Comparison of ENCODE assay signal across 16 mouse cellular contexts in genomic region chr5:115545636-115546035, GRCm38 (mm10). TPM values are rescaled to one million over a fixed set of nuclear protein-coding genes. Genes with fewer than 3 reads are reported as not detected.
DNase-seq lines count a peak whose midpoint lies in the region; ATAC-seq and TF ChIP-seq lines count a peak whose summit lies in the region.
"Had no signal": no experiment of that assay in that cellular context is flagged by ENCODE, and none has a peak within 500 bp of the region (broad histone marks: within the 10 kb centered on the region; RNA-seq: fewer than 3 reads in every experiment).

No protein-coding gene starts in this region.

- H3K27me3 ChIP-seq in heart, embryonic 10.5 days (ENCODE audit: insufficient read depth, poor library complexity, severe bottlenecking): no peaks in the 10 kb centered on the region
- H3K27me3 ChIP-seq in midbrain, embryonic 10.5 days (ENCODE audit: low read depth, poor library complexity, severe bottlenecking): no peaks in the 10 kb centered on the region
- no peaks in the 10 kb centered on the region for H3K27me3 ChIP-seq in midbrain, embryonic 14.5 days (ENCODE audit: control insufficient read depth, insufficient read depth, low read length)
- no peaks in the 10 kb centered on the region for H3K27me3 ChIP-seq in lung, embryonic 14.5 days (ENCODE audit: insufficient read depth, low read length)
- H3K27me3 ChIP-seq in myocyte (ENCODE audit: control insufficient read depth, insufficient read depth, insufficient read length): no peaks in the 10 kb centered on the region

- H3K36me3 ChIP-seq in heart, embryonic 10.5 days: peaks cover 60% of the 10 kb centered on the region
- peaks cover 51% of the 10 kb centered on the region for H3K36me3 ChIP-seq in midbrain, embryonic 10.5 days
- peaks cover 31% of the 10 kb centered on the region for H3K36me3 ChIP-seq in midbrain, embryonic 14.5 days (ENCODE audit: control insufficient read depth, insufficient read depth, low read length)
- peaks cover 61% of the 10 kb centered on the region for H3K36me3 ChIP-seq in lung, embryonic 14.5 days (ENCODE audit: insufficient read depth)
- peaks cover 9% of the 10 kb centered on the region for H3K36me3 ChIP-seq in myocyte (ENCODE audit: control insufficient read depth, insufficient read depth)

- no peaks in the 10 kb centered on the region for H3K9me3 ChIP-seq in heart, embryonic 10.5 days
- no peaks in the 10 kb centered on the region for H3K9me3 ChIP-seq in midbrain, embryonic 10.5 days (replicated peaks)
- no peaks in the 10 kb centered on the region for H3K9me3 ChIP-seq in midbrain, embryonic 14.5 days (ENCODE audit: control insufficient read depth, low read length)
- no peaks in the 10 kb centered on the region for H3K9me3 ChIP-seq in lung, embryonic 14.5 days (ENCODE audit: low read depth, low read length)

- H3K27ac ChIP-seq in heart, embryonic 10.5 days: 0 out of 2 replicates have a peak overlapping the region, but pooled peaks have one; percentile 2
- H3K27ac ChIP-seq in midbrain, embryonic 10.5 days (replicated peaks): 0 out of 2 replicates have a peak overlapping the region, but pooled peaks have one; percentile 72
- no peak overlapping the region for H3K27ac ChIP-seq in midbrain, embryonic 14.5 days (replicated peaks; ENCODE audit: low read depth, low read length)
- peak overlapping the region; percentile 90 for H3K27ac ChIP-seq in lung, embryonic 14.5 days (ENCODE audit: low read depth)
- H3K27ac ChIP-seq: heart, adult 2 months; hindbrain, postnatal 0 days had no signal

- no peak overlapping the region for H3K9ac ChIP-seq in midbrain, embryonic 14.5 days (replicated peaks; ENCODE audit: low read length)
- no peak overlapping the region for H3K9ac ChIP-seq in lung, embryonic 14.5 days

- no peak for TF ChIP-seq CTCF in lung, embryonic 14.5 days (IDR thresholded peaks at IDR 0.05; ENCODE audit: low read depth)

- ATAC-seq in midbrain, embryonic 14.5 days (ENCODE audit: low FRiP score, low TSS enrichment): no peak
- peak; percentile 60 for ATAC-seq in lung, embryonic 14.5 days (ENCODE audit: insufficient read depth)
- ATAC-seq: forebrain, embryonic 14.5 days; hindbrain, postnatal 0 days had no signal

- no peak for TF ChIP-seq POLR2A in myocyte (IDR thresholded peaks at IDR 0.05; ENCODE audit: insufficient read length, low read depth)

- peaks cover 22% of the 10 kb centered on the region for H3K79me2 ChIP-seq in myocyte (ENCODE audit: control insufficient read depth, insufficient read depth)

- no peak overlapping the region for H3K4me3 ChIP-seq in heart, embryonic 10.5 days
- H3K4me3 ChIP-seq in midbrain, embryonic 10.5 days: no peak overlapping the region
- no peak overlapping the region for H3K4me3 ChIP-seq in midbrain, embryonic 14.5 days (replicated peaks; ENCODE audit: low read depth, low read length)
- H3K4me3 ChIP-seq in lung, embryonic 14.5 days (ENCODE audit: low read depth, low read length): no peak overlapping the region
- no peak overlapping the region for H3K4me3 ChIP-seq in myocyte
- H3K4me3 ChIP-seq: heart, adult 2 months had no signal

- WGBS in heart, embryonic 10.5 days: 93% methylated on average over 14 of the region's 14 CpGs
- WGBS in midbrain, embryonic 10.5 days: 88% methylated on average over 14 of the region's 14 CpGs
- 89% methylated on average over 14 of the region's 14 CpGs for WGBS in midbrain, embryonic 14.5 days
- WGBS in lung, embryonic 14.5 days: 69% methylated on average over 14 of the region's 14 CpGs

- H3K4me1 ChIP-seq in heart, embryonic 10.5 days: peaks cover 78% of the 10 kb centered on the region
- peaks cover 59% of the 10 kb centered on the region for H3K4me1 ChIP-seq in midbrain, embryonic 10.5 days
- peaks cover 4% of the 10 kb centered on the region; the same call in 1 of the 2 replicates for H3K4me1 ChIP-seq in midbrain, embryonic 14.5 days (ENCODE audit: control insufficient read depth, insufficient read depth, low read length)
- peaks cover 26% of the 10 kb centered on the region for H3K4me1 ChIP-seq in lung, embryonic 14.5 days (ENCODE audit: insufficient read depth)

- no peak for DNase-seq in heart, embryonic 10.5 days (ENCODE audit: low spot score)
- no peak for DNase-seq in heart, adult 18-20 months
- no peak for DNase-seq in midbrain, embryonic 10.5 days (ENCODE audit: low spot score)
- DNase-seq in midbrain, embryonic 14.5 days: no peak
- DNase-seq in lung, embryonic 14.5 days: peak; percentile 71
- DNase-seq in cerebellum, postnatal 36 days: no peak
- no peak for DNase-seq in urinary bladder, postnatal 36 days (ENCODE audit: low spot score in 2 of 2)
- DNase-seq: cerebellum, adult 11-12 months; heart, adult 2 months; heart, postnatal 10 days; kidney, postnatal 36 days; thymus, postnatal 4 days had no signal

- H3ac ChIP-seq in myocyte (ENCODE audit: control insufficient read depth, insufficient read length): no peak overlapping the region

- no peak overlapping the region for H3K4me2 ChIP-seq in midbrain, embryonic 14.5 days (ENCODE audit: low read length)
- H3K4me2 ChIP-seq in lung, embryonic 14.5 days: peak overlapping the region; percentile 46; the same call in 1 of the 2 replicates
- H3K4me2 ChIP-seq in myocyte (ENCODE audit: low read depth): no peak overlapping the region
- H3K4me2 ChIP-seq: midbrain, embryonic 11.5 days had no signal

TF ChIP-seq in myocyte, 11 proteins besides CTCF, POLR2A, EP300 and RAD21:
- TF ChIP-seq SRF (IDR thresholded peaks at IDR 0.05; ENCODE audit: control insufficient read depth, insufficient read length, low read depth) (no peak), POLR2AphosphoS2 (IDR thresholded peaks at IDR 0.05; ENCODE audit: insufficient read length, low read depth) (peak; percentile 21)

RNA-seq across cellular contexts. Expression of gene Rplp0, which starts 13.6 kb away (rescaled TPM):
- 1,223 and 1,345 TPM in 2 replicates for polyA plus RNA-seq in heart, embryonic 10.5 days (2016; fragmentation: Nextera tagmentation; extraction: Ambion mirVana)
- 100 to 1,000 TPM; 624 to 648 TPM for total RNA-seq in heart, adult 18-20 months (2021)
- polyA plus RNA-seq in midbrain, embryonic 10.5 days (2016; fragmentation: Nextera tagmentation; extraction: Ambion mirVana): 1,126 and 1,338 TPM in 2 replicates
- polyA plus RNA-seq in midbrain, embryonic 14.5 days (2014; fragmentation: Nextera tagmentation; extraction: Ambion mirVana): 1,038 and 1,071 TPM in 2 replicates
- 1,859 and 1,954 TPM in 2 replicates for polyA plus RNA-seq in lung, embryonic 14.5 days (2014; fragmentation: Nextera tagmentation; extraction: Ambion mirVana)
- polyA plus RNA-seq in myocyte (2012; fragmentation: generic; extraction: Trizol): 3,361 TPM

RNA-seq across cellular contexts. Expression of gene Gcn1l1, which starts 19.4 kb away (rescaled TPM):
- 47.8 and 49.8 TPM in 2 replicates for polyA plus RNA-seq in heart, embryonic 10.5 days (2016; fragmentation: Nextera tagmentation; extraction: Ambion mirVana)
- total RNA-seq in heart, adult 18-20 months (2021): 10 to 100 TPM; 39.1 to 41.5 TPM
- polyA plus RNA-seq in midbrain, embryonic 10.5 days (2016; fragmentation: Nextera tagmentation; extraction: Ambion mirVana): 52.5 and 61.2 TPM in 2 replicates
- polyA plus RNA-seq in midbrain, embryonic 14.5 days (2014; fragmentation: Nextera tagmentation; extraction: Ambion mirVana): 40.5 and 51.2 TPM in 2 replicates
- 52.9 and 58.8 TPM in 2 replicates for polyA plus RNA-seq in lung, embryonic 14.5 days (2014; fragmentation: Nextera tagmentation; extraction: Ambion mirVana)
- 49.4 TPM for polyA plus RNA-seq in myocyte (2012; fragmentation: generic; extraction: Trizol)

RNA-seq across cellular contexts. Expression of gene Pxn, which starts 39.2 kb away (rescaled TPM):
- 30.3 and 31.9 TPM in 2 replicates for polyA plus RNA-seq in heart, embryonic 10.5 days (2016; fragmentation: Nextera tagmentation; extraction: Ambion mirVana)
- 10 to 100 TPM; 34.0 to 35.1 TPM for total RNA-seq in heart, adult 18-20 months (2021)
- polyA plus RNA-seq in midbrain, embryonic 10.5 days (2016; fragmentation: Nextera tagmentation; extraction: Ambion mirVana): 27.9 and 28.9 TPM in 2 replicates
- polyA plus RNA-seq in midbrain, embryonic 14.5 days (2014; fragmentation: Nextera tagmentation; extraction: Ambion mirVana): 10.9 and 11.3 TPM in 2 replicates
- polyA plus RNA-seq in lung, embryonic 14.5 days (2014; fragmentation: Nextera tagmentation; extraction: Ambion mirVana): 22.3 and 25.2 TPM in 2 replicates
- polyA plus RNA-seq in myocyte (2012; fragmentation: generic; extraction: Trizol): 120 TPM
